Comparison of ENCODE assay signal across 8 mouse cellular contexts in genomic region chr11:96124052-96124914, GRCm38 (mm10). TPM values are rescaled to one million over a fixed set of nuclear protein-coding genes. Genes with fewer than 3 reads are reported as not detected.
A peak's percentile ranks its signal among the peaks of the same experiment; 100 is the strongest.
DNase-seq lines count a peak whose midpoint lies in the region; ATAC-seq lines count a peak whose summit lies in the region.

No protein-coding gene starts in this region.

- H3K27me3 ChIP-seq in embryonic facial prominence, embryonic 13.5 days = peaks cover 61% of the 10 kb centered on the region
- peaks cover 35% of the 10 kb centered on the region for H3K27me3 ChIP-seq in hindbrain, embryonic 15.5 days
- peaks cover 51% of the 10 kb centered on the region for H3K27me3 ChIP-seq in liver, embryonic 13.5 days
- peaks cover 55% of the 10 kb centered on the region for H3K27me3 ChIP-seq in neural tube, embryonic 13.5 days

- WGBS in embryonic facial prominence, embryonic 13.5 days = 2% methylated on average over 45 of the region's 45 CpGs
- 2% methylated on average over 45 of the region's 45 CpGs for WGBS in hindbrain, embryonic 15.5 days
- WGBS in liver, embryonic 13.5 days (ENCODE audit: insufficient replicate concordance) = 3% methylated on average over 45 of the region's 45 CpGs
- WGBS in neural tube, embryonic 13.5 days = 2% methylated on average over 45 of the region's 45 CpGs

- H3K9me3 ChIP-seq in embryonic facial prominence, embryonic 13.5 days = no peaks in the 10 kb centered on the region
- H3K9me3 ChIP-seq in hindbrain, embryonic 15.5 days = no peaks in the 10 kb centered on the region
- H3K9me3 ChIP-seq in liver, embryonic 13.5 days (replicated peaks) = no peaks in the 10 kb centered on the region
- H3K9me3 ChIP-seq in neural tube, embryonic 13.5 days = no peaks in the 10 kb centered on the region

- peak; percentile 20 for DNase-seq in urinary bladder, postnatal 14 days (ENCODE audit: low spot score)
- no peak for DNase-seq in urinary bladder, postnatal 25 days (ENCODE audit: low spot score)
- DNase-seq in liver, embryonic 13.5 days = no peak
- no peak for DNase-seq in cerebellum, adult 8-10 months
- no peak for DNase-seq in gastrocnemius, postnatal 4 days (ENCODE audit: low spot score in 2 of 2)

- peak overlapping the region; percentile 83 for H3K4me2 ChIP-seq in embryonic facial prominence, embryonic 13.5 days
- H3K4me2 ChIP-seq in hindbrain, embryonic 15.5 days = peak overlapping the region; percentile 78
- peak overlapping the region; percentile 57 for H3K4me2 ChIP-seq in liver, embryonic 13.5 days
- H3K4me2 ChIP-seq in neural tube, embryonic 13.5 days = peak overlapping the region; percentile 77

- no peak overlapping the region for H3K27ac ChIP-seq in embryonic facial prominence, embryonic 13.5 days
- no peak overlapping the region for H3K27ac ChIP-seq in hindbrain, embryonic 15.5 days (replicated peaks)
- no peak overlapping the region for H3K27ac ChIP-seq in liver, embryonic 13.5 days
- no peak overlapping the region for H3K27ac ChIP-seq in neural tube, embryonic 13.5 days (replicated peaks)

- H3K4me3 ChIP-seq in embryonic facial prominence, embryonic 13.5 days = peak overlapping the region; percentile 47
- peak overlapping the region; percentile 41 for H3K4me3 ChIP-seq in hindbrain, embryonic 15.5 days
- peak overlapping the region; percentile 37 for H3K4me3 ChIP-seq in liver, embryonic 13.5 days (replicated peaks)
- H3K4me3 ChIP-seq in neural tube, embryonic 13.5 days = peak overlapping the region; percentile 44

- H3K4me1 ChIP-seq in embryonic facial prominence, embryonic 13.5 days = peaks cover 9% of the 10 kb centered on the region
- peaks cover 12% of the 10 kb centered on the region for H3K4me1 ChIP-seq in hindbrain, embryonic 15.5 days (replicated peaks)
- peaks cover 8% of the 10 kb centered on the region for H3K4me1 ChIP-seq in liver, embryonic 13.5 days (replicated peaks)
- H3K4me1 ChIP-seq in neural tube, embryonic 13.5 days (replicated peaks) = peaks cover 12% of the 10 kb centered on the region

- H3K9ac ChIP-seq in embryonic facial prominence, embryonic 13.5 days = peak overlapping the region; percentile 58
- peak overlapping the region; percentile 18 for H3K9ac ChIP-seq in hindbrain, embryonic 15.5 days
- H3K9ac ChIP-seq in liver, embryonic 13.5 days = no peak overlapping the region
- H3K9ac ChIP-seq in neural tube, embryonic 13.5 days = peak overlapping the region; percentile 59

- no peaks in the 10 kb centered on the region for H3K36me3 ChIP-seq in embryonic facial prominence, embryonic 13.5 days
- no peaks in the 10 kb centered on the region for H3K36me3 ChIP-seq in hindbrain, embryonic 15.5 days
- no peaks in the 10 kb centered on the region for H3K36me3 ChIP-seq in liver, embryonic 13.5 days
- no peaks in the 10 kb centered on the region for H3K36me3 ChIP-seq in neural tube, embryonic 13.5 days

- no peak for ATAC-seq in embryonic facial prominence, embryonic 13.5 days (ENCODE audit: insufficient number of reproducible peaks, insufficient read depth, low FRiP score, low TSS enrichment, low read depth)
- no peak for ATAC-seq in hindbrain, embryonic 15.5 days (ENCODE audit: low FRiP score, low read depth)
- ATAC-seq in liver, embryonic 13.5 days (ENCODE audit: low read depth) = no peak; the same call in 1 of the 2 replicates
- ATAC-seq in neural tube, embryonic 13.5 days (ENCODE audit: low read depth) = peak; percentile 56

RNA-seq across cellular contexts. Expression of gene Ttll6, which starts 9.3 kb away (rescaled TPM):
- polyA plus RNA-seq in embryonic facial prominence, embryonic 13.5 days (2015; fragmentation: Nextera tagmentation; extraction: Ambion mirVana) = 0.08 and 0.25 TPM in 2 replicates
- polyA plus RNA-seq in hindbrain, embryonic 15.5 days (2015; fragmentation: Nextera tagmentation; extraction: Ambion mirVana) = 0.29 and 0.43 TPM in 2 replicates
- polyA plus RNA-seq in liver, embryonic 13.5 days (2015; fragmentation: Nextera tagmentation; extraction: Ambion mirVana) = not detected in 2 replicates
- polyA plus RNA-seq in neural tube, embryonic 13.5 days (2015; fragmentation: Nextera tagmentation; extraction: Ambion mirVana) = not detected in 2 replicates
- not detected for total RNA-seq in gastrocnemius, postnatal 4 days (2021)

RNA-seq across cellular contexts. Expression of gene Calcoco2, which starts 12.5 kb away (rescaled TPM):
- polyA plus RNA-seq in embryonic facial prominence, embryonic 13.5 days (2015; fragmentation: Nextera tagmentation; extraction: Ambion mirVana) = not detected in 2 replicates
- 0.09 and 0.10 TPM in 2 replicates for polyA plus RNA-seq in hindbrain, embryonic 15.5 days (2015; fragmentation: Nextera tagmentation; extraction: Ambion mirVana)
- not detected in 2 replicates for polyA plus RNA-seq in liver, embryonic 13.5 days (2015; fragmentation: Nextera tagmentation; extraction: Ambion mirVana)
- polyA plus RNA-seq in neural tube, embryonic 13.5 days (2015; fragmentation: Nextera tagmentation; extraction: Ambion mirVana) = not detected in 2 replicates
- not detected for total RNA-seq in gastrocnemius, postnatal 4 days (2021)

RNA-seq across cellular contexts. Expression of gene Atp5g1, which starts 48.8 kb away (rescaled TPM):
- 513 and 576 TPM in 2 replicates for polyA plus RNA-seq in embryonic facial prominence, embryonic 13.5 days (2015; fragmentation: Nextera tagmentation; extraction: Ambion mirVana)
- 772 and 777 TPM in 2 replicates for polyA plus RNA-seq in hindbrain, embryonic 15.5 days (2015; fragmentation: Nextera tagmentation; extraction: Ambion mirVana)
- 578 and 628 TPM in 2 replicates for polyA plus RNA-seq in liver, embryonic 13.5 days (2015; fragmentation: Nextera tagmentation; extraction: Ambion mirVana)
- 605 and 642 TPM in 2 replicates for polyA plus RNA-seq in neural tube, embryonic 13.5 days (2015; fragmentation: Nextera tagmentation; extraction: Ambion mirVana)
- total RNA-seq in gastrocnemius, postnatal 4 days (2021) = 100 to 1,000 TPM; 830 to 870 TPM

RNA-seq across cellular contexts. Expression of gene Ube2z, which starts 59.1 kb away (rescaled TPM):
- polyA plus RNA-seq in embryonic facial prominence, embryonic 13.5 days (2015; fragmentation: Nextera tagmentation; extraction: Ambion mirVana) = 39.8 and 43.2 TPM in 2 replicates
- polyA plus RNA-seq in hindbrain, embryonic 15.5 days (2015; fragmentation: Nextera tagmentation; extraction: Ambion mirVana) = 40.0 and 40.1 TPM in 2 replicates
- polyA plus RNA-seq in liver, embryonic 13.5 days (2015; fragmentation: Nextera tagmentation; extraction: Ambion mirVana) = 13.7 and 15.2 TPM in 2 replicates
- 31.5 and 33.0 TPM in 2 replicates for polyA plus RNA-seq in neural tube, embryonic 13.5 days (2015; fragmentation: Nextera tagmentation; extraction: Ambion mirVana)
- total RNA-seq in gastrocnemius, postnatal 4 days (2021) = 10 to 100 TPM; 41.2 to 42.3 TPM
